Mouse (Mus musculus) cerebellum, postnatal 4 days (tissue): ENCODE data around the gene Pip4k2a.

Experiments
- DNase-seq, 2 experiments: peaks; one replicate each; pipeline ENCODE4 v3.0.0; 2022; ENCODE audit warnings: low spot score in 2 of 2, mixed read lengths in 1 of 2

Pip4k2a gene

GRCm38 (mm10) chr2:18841051-18841450 lies 156.9 kb downstream of the Pip4k2a start:
- DNase-seq, result no peak

GRCm38 (mm10) chr2:18839532-18839931 lies 158.4 kb downstream of the Pip4k2a start:
- no peak for DNase-seq

DNA sequence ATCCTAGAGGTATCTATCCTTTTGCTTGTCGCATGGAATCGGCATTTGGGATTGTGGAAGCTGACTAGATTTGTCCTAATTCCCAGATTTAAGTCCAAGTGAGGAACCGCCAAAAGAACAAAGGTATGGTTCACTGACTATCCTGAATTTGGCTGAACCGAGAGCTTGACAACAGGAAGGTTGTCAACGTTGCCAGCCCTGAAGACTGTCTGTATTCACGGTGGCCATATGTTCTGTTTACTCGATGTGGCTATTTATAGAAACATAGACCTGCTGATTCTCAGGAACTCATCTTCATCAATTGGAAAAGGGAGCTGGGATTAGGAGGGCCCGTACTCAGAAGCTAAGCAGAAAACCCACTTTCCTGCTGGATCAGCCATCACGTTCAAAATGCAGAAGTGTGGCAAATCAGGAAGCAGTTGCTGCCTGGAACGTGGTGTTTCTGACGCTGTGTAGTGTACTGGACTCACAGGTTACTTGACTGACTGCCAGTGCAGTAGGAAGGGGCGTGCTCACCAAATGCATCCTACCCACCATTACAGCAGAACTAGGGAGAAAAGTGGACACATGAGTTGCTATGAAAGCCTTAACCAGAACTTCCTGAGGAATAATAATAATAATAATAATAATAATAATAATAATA lies 162.5 kb downstream of the Pip4k2a start:
- DNase-seq, result no peak

GRCm38 (mm10) chr2:18833024-18833590 lies 164.8 kb downstream of the Pip4k2a start:
- DNase-seq, result no peak

- no peak for DNase-seq
Observed at GRCm38 (mm10) chr2:18831031-18831774, 166.7 kb downstream of the Pip4k2a start.

GRCm38 (mm10) chr2:18822711-18823110 lies 175.2 kb downstream of the Pip4k2a start:
- peak in 1 of 2 experiments; percentile 37 for DNase-seq

DNA sequence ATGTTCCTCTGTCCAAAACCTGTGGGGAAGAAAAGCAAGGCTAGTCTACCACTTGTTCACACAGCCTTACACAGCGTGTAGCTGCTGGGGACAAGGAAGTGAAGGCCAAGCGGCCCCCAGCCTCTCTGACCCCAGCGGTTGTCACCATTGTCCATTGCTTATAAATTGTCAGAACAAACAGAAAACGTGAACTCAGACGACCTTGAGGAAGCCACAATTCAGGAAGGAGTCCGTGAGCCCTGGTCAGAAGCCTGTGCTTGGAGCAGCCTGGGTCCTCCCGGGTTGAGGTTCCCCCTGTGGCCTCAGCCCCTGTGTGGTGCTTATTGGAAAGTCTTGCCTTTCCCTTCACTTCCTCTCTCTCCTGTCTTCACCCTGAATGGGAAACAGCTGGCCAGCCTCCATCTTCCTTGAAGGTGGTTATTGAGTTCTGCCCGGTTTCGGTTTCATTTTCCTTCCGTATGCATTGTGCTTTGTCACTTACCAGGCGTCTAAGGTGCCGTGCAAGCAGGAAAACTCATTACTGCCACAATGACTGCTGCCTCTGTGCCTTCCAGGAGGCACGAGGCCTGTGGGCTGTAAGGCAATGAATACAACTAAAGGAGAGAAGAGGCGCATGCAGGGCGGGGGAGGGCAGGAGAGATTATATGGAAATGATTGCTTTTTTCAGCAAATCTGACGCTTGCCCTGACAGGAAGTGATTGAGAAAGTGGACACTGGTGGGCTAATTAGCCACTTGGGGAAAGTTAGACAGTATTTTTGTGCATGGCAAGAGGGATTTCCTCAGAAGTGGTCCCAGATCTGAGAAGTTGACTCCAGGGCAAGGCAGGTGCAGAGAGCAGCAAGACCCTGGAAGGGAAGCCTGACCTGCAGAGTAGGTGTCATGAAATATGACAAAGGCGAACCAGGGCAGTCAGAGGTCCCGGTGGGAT lies 176.2 kb downstream of the Pip4k2a start:
- DNase-seq, result no peak

DNA sequence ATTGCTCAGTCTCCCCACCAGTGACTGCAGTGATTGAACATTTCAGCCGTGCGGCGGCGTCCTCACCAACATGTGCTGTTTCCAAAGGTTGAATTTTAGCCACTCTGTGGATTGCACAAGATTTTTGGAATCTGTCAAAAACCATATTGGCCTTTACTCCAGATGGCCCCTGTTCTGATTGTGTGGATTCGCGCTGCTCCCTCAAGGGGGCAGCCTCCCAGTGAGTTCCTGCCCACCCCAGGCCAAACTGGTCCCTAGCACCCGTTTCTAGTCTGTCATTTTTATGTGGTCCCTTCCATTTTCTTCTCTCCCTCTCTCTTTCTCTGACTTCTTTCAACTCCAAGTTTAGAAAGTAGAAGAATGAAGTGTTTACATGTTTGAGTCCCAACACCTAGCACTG lies 178.4 kb downstream of the Pip4k2a start:
- no peak for DNase-seq

DNA sequence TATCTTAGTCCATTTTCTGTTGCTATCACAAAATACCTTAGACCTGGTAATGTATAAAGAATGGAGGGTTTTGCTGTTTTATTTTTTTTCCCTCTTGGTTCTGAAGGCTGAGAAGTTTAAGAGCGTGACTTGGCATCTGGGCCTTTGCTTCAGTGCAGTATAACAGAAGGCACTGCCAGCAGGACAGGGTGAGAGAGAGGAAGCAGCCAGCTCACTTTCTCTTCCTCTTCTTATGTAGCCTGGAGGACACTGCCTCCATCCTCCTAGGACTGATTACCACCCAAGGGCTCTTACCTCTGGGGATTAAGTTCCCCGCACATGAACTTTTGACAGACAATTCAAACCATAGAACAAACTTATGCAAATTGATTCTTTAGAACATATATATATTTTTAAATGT lies 181.9 kb downstream of the Pip4k2a start:
- DNase-seq, result no peak

GRCm38 (mm10) chr2:18815336-18815965 lies 182.5 kb downstream of the Pip4k2a start:
- DNase-seq, result peak in 1 of 2 experiments; percentile 30

- no peak for DNase-seq
Observed at GRCm38 (mm10) chr2:18814447-18814804, 183.5 kb downstream of the Pip4k2a start.

DNA sequence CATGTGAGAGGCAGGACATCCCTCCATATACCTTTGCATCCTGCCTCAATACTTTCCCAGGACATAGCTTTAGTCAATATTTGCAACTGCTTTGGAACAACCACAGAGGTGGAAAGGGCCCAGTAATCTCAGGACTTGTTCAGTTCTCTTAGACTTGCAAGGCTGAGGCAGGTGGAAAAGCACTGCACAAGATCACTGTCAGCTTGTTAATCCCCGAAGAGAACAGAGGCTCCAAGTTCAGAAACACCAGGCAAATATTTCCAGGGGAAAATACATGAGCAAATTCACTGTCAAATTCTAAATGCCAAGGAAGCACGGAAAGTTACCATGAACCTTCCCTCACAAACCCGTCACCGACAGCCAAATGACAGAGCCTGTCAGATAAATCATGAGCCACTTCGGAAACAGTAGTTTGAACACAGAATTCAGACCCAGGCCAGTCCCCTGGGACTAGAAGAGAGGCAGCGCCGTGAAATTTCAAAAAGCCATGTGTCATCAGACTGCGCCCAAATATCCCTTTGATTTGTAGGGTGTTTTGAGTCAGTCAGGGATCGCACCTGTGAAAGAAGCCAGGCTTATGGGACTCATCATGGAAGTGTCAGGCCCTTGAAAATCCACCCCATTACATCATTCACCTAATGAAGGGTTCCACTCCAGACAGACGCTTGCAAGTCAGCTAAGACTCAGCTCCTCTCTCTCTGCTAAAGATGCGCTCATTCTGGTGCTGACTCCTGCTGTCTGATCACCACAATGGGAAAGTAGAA lies 184.1 kb downstream of the Pip4k2a start:
- no peak for DNase-seq

- DNase-seq, result no peak
Observed at GRCm38 (mm10) chr2:18807961-18808360, 190.0 kb downstream of the Pip4k2a start.

GRCm38 (mm10) chr2:18801281-18801862 lies 196.6 kb downstream of the Pip4k2a start:
- DNase-seq, result no peak

DNA sequence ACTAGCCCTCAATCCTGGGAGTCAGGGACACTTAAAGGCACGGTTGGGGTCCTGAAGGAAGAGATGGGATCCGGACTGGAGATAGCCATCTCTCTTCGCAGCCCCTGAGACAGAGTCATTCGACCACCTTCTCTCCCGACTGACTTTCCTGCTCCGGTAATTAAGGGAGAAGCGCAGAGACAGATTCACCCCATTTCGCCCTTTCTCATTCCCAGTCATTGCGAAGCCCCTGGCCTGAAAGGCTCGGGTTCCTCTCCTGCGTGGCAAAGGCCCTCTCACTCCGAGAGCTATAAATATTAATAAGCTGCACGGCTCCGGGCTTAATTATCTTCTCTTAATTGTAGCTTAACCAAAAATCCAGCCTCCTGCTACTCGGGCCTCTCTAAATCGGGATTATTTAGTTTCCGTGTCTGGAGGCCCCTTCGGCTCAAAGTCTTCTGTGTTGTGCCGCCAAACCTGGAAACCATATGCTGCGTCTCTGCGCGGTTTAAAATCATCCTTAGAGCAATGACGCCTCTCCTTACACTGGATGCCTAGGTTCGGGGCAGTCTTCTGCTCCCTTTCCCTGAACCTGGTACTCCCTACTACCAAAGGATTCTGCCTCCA lies 197.2 kb downstream of the Pip4k2a start:
- DNase-seq, result no peak

DNA sequence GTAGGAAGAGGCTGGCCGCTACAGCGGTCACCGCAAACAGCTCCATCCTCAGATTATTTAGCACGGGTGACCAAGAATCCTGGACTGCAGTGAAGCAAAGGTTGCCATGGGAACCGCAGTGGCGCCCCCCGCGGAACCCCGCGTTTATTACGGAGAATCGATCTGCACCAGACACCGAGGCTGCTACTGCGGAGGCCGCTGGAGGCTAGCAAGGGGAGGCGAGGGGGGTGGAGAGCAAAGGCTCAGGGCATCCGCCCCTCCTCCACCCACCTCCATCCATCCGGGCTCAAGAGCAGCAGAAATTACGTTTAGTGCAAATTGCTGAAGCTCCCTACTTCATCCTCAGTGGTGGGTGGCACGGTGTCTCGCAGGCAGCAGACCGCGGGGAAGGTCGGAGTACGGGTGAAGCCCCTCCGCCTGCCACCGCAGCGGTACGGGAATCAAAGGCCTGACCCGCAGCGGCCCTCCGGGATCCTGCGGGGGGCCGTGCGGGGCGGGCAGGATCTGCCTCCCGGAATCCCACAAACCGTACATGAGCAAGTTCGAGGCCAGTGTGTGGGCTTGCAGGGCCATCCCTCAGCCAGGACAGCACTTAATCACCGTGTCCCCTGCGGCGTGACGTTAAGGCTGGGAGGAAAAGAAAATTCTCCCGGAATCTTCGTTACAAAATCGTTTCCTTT lies 197.8 kb downstream of the Pip4k2a start:
- DNase-seq, result peak; percentile 74 to 79

DNA sequence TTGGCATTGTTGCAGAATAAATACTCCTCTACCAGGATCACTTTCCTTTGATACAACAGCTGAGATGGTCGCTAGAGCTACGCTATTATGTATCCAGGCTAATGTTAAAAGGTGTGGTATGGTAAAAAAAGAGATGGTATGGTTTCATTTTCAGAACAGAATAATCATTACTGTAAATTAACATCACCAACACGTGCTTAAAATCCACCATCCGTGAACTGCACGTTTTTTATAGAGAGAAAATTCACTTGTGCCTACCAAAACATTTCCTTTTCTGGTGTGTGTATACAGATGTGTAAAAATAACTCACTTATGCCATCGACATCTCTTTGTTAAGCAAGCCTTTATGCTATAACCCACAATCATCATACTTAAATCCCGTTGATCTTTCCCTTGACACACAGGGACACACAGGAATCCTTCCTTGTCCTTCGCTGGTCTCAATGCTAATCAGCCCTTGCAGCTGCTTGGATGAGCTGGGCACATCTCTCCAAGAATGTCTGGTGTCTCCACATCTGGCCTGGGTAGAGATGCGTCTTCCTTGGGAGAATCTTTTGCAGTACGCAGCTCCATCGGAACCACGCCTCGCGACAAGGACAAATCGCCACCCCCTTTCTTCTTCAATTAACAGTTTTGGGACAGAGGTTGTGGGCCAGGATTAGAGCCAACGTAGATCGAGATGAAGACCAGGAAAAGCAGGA lies 198.5 kb downstream of the Pip4k2a start:
- no peak for DNase-seq

GRCm38 (mm10) chr2:18797776-18798175 lies 200.2 kb downstream of the Pip4k2a start:
- no peak for DNase-seq

- DNase-seq, result no peak
Observed at GRCm38 (mm10) chr2:18794261-18794660, 203.7 kb downstream of the Pip4k2a start.
